In the genomic region with DNA sequence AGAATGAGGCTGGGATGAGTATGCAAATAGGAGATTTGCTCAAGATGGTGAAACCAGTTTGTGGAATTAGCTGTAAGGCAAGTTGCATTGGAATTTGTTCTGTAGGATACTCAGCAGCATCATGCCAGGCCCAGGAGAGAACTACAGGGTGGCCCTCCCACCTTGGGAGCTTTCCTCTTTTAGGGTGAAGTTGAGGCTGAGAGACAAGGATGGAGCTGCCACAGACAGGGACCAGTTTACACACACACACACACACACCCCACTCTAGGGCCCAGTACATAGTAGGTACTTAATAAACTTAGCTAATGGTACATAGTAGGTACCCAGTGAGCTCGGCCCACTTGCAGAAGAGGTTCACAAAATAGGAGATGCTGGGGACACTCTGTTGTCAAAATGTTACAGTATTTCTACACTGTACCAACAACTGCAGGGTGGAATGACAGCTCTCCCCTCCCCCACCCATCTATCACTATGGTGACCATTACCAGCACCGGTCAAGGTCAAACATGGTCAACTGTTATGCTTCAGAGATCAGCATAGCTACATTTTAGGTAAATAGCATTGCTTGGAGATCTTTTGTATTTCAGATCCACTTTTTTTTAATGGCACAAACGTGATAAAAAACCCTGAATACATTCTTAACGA, we compare ENCODE assay signal across 13 mouse cellular contexts. TPM values are rescaled to one million over a fixed set of nuclear protein-coding genes. Genes with fewer than 3 reads are reported as not detected.
DNase-seq lines count a peak whose midpoint lies in the region; ATAC-seq and TF ChIP-seq lines count a peak whose summit lies in the region.
"Had no signal": no experiment of that assay in that cellular context is flagged by ENCODE, and none has a peak within 500 bp of the region (broad histone marks: within the 10 kb centered on the region; RNA-seq: fewer than 3 reads in every experiment).

No protein-coding gene starts in this region.

- DNase-seq in retina, postnatal 1 day: peak; percentile 55
- no peak for DNase-seq in retina, embryonic 14.5 days (ENCODE audit: low spot score)
- DNase-seq in kidney, postnatal 36 days: peak; percentile 32 to 40
- no peak for DNase-seq in layer of hippocampus, postnatal 36 days
- DNase-seq: adrenal gland, adult 2 months; thymus, postnatal 25 days had no signal

- H3K4me1 ChIP-seq in forebrain, embryonic 15.5 days: no peaks in the 10 kb centered on the region
- no peaks in the 10 kb centered on the region for H3K4me1 ChIP-seq in forebrain, embryonic 12.5 days
- H3K4me1 ChIP-seq in neural tube, embryonic 15.5 days: no peaks in the 10 kb centered on the region
- H3K4me1 ChIP-seq in intestine, postnatal 0 days (replicated peaks; ENCODE audit: control insufficient read depth, insufficient read depth, low read length): no peaks in the 10 kb centered on the region
- H3K4me1 ChIP-seq: embryonic facial prominence, embryonic 12.5 days; liver, embryonic 15.5 days had no signal

- 69% methylated on average over 4 of the region's 4 CpGs for WGBS in forebrain, embryonic 15.5 days
- WGBS in forebrain, embryonic 12.5 days: 71% methylated on average over 4 of the region's 4 CpGs
- 70% methylated on average over 4 of the region's 4 CpGs for WGBS in neural tube, embryonic 15.5 days
- WGBS in intestine, postnatal 0 days: 78% methylated on average over 4 of the region's 4 CpGs

- no peaks in the 10 kb centered on the region for H3K36me3 ChIP-seq in forebrain, embryonic 15.5 days
- H3K36me3 ChIP-seq in forebrain, embryonic 12.5 days (replicated peaks): no peaks in the 10 kb centered on the region
- H3K36me3 ChIP-seq in neural tube, embryonic 15.5 days: no peaks in the 10 kb centered on the region
- H3K36me3 ChIP-seq in intestine, postnatal 0 days (ENCODE audit: control insufficient read depth, insufficient read depth): no peaks in the 10 kb centered on the region
- H3K36me3 ChIP-seq: embryonic facial prominence, embryonic 12.5 days; liver, embryonic 15.5 days had no signal

- H3K27me3 ChIP-seq in forebrain, embryonic 15.5 days: no peaks in the 10 kb centered on the region
- H3K27me3 ChIP-seq in forebrain, embryonic 12.5 days: no peaks in the 10 kb centered on the region
- no peaks in the 10 kb centered on the region for H3K27me3 ChIP-seq in neural tube, embryonic 15.5 days (replicated peaks)
- no peaks in the 10 kb centered on the region for H3K27me3 ChIP-seq in intestine, postnatal 0 days (replicated peaks; ENCODE audit: control insufficient read depth, insufficient read depth, low read length)
- H3K27me3 ChIP-seq: embryonic facial prominence, embryonic 12.5 days; liver, embryonic 15.5 days had no signal

- H3K4me2 ChIP-seq in forebrain, embryonic 15.5 days (replicated peaks): no peak overlapping the region
- no peak overlapping the region for H3K4me2 ChIP-seq in forebrain, embryonic 12.5 days
- H3K4me2 ChIP-seq in neural tube, embryonic 15.5 days: no peak overlapping the region
- H3K4me2 ChIP-seq in intestine, postnatal 0 days (replicated peaks; ENCODE audit: low read depth): no peak overlapping the region
- H3K4me2 ChIP-seq: embryonic facial prominence, embryonic 12.5 days; liver, embryonic 15.5 days had no signal

- peak overlapping the region; percentile 10; the same call in 1 of the 2 replicates for H3K27ac ChIP-seq in forebrain, embryonic 15.5 days (replicated peaks)
- H3K27ac ChIP-seq in forebrain, embryonic 12.5 days: no peak overlapping the region
- no peak overlapping the region for H3K27ac ChIP-seq in neural tube, embryonic 15.5 days (replicated peaks)
- H3K27ac ChIP-seq in intestine, postnatal 0 days (ENCODE audit: low read depth, low read length): no peak overlapping the region
- H3K27ac ChIP-seq: embryonic facial prominence, embryonic 12.5 days; liver, embryonic 15.5 days had no signal

- no peak overlapping the region for H3K4me3 ChIP-seq in forebrain, embryonic 15.5 days
- no peak overlapping the region for H3K4me3 ChIP-seq in forebrain, embryonic 12.5 days (replicated peaks)
- no peak overlapping the region for H3K4me3 ChIP-seq in neural tube, embryonic 15.5 days (replicated peaks)
- H3K4me3 ChIP-seq in intestine, postnatal 0 days (ENCODE audit: low read depth, low read length): no peak overlapping the region
- H3K4me3 ChIP-seq: embryonic facial prominence, embryonic 12.5 days; liver, embryonic 15.5 days had no signal

- no peak overlapping the region for H3K9ac ChIP-seq in forebrain, embryonic 15.5 days (replicated peaks)
- no peak overlapping the region for H3K9ac ChIP-seq in forebrain, embryonic 12.5 days
- H3K9ac ChIP-seq in neural tube, embryonic 15.5 days (replicated peaks): no peak overlapping the region
- H3K9ac ChIP-seq in intestine, postnatal 0 days (ENCODE audit: low read depth, low read length): no peak overlapping the region
- H3K9ac ChIP-seq: embryonic facial prominence, embryonic 12.5 days; liver, embryonic 15.5 days had no signal

- ATAC-seq in forebrain, embryonic 15.5 days (replicated peaks): no peak; the same call in 1 of the 2 replicates
- no peak for ATAC-seq in forebrain, embryonic 12.5 days (ENCODE audit: low FRiP score)
- ATAC-seq in neural tube, embryonic 15.5 days (ENCODE audit: low FRiP score): no peak
- no peak for ATAC-seq in intestine, postnatal 0 days
- ATAC-seq: forebrain, embryonic 16.5 days had no signal

- TF ChIP-seq CTCF in intestine, postnatal 0 days (IDR thresholded peaks at IDR 0.05; ENCODE audit: low read depth): no peak

- no peaks in the 10 kb centered on the region for H3K9me3 ChIP-seq in forebrain, embryonic 15.5 days
- H3K9me3 ChIP-seq in forebrain, embryonic 12.5 days: no peaks in the 10 kb centered on the region
- H3K9me3 ChIP-seq in neural tube, embryonic 15.5 days (replicated peaks): no peaks in the 10 kb centered on the region
- no peaks in the 10 kb centered on the region for H3K9me3 ChIP-seq in intestine, postnatal 0 days (ENCODE audit: control insufficient read depth)
- H3K9me3 ChIP-seq: embryonic facial prominence, embryonic 12.5 days; liver, embryonic 15.5 days had no signal

RNA-seq across cellular contexts. Expression of a gene that starts 21.4 kb away (rescaled TPM):
- 1,116 and 1,143 TPM in 2 replicates for polyA plus RNA-seq in forebrain, embryonic 15.5 days (2015; fragmentation: Nextera tagmentation; extraction: Ambion mirVana)
- 1,153 and 1,229 TPM in 2 replicates for polyA plus RNA-seq in forebrain, embryonic 12.5 days (2016; fragmentation: Nextera tagmentation; extraction: Ambion mirVana)
- 975 and 1,056 TPM in 2 replicates for polyA plus RNA-seq in neural tube, embryonic 15.5 days (2015; fragmentation: Nextera tagmentation; extraction: Ambion mirVana)
- total RNA-seq in layer of hippocampus, postnatal 36 days (2021): 100 to 1,000 TPM; 457 to 503 TPM
- 235 TPM in 2 replicates for polyA plus RNA-seq in intestine, postnatal 0 days (2015; fragmentation: Nextera tagmentation; extraction: Ambion mirVana)

Comparison
In these comparisons a context has a peak if more than half of its experiments do, and no peak if none do; other contexts are left out.
1. DNase-seq: peak in retina, postnatal 1 day (single experiment) and kidney, postnatal 36 days (2 of 2); none in retina, embryonic 14.5 days (single experiment) and layer of hippocampus, postnatal 36 days (0 of 2).